In the genomic region with DNA sequence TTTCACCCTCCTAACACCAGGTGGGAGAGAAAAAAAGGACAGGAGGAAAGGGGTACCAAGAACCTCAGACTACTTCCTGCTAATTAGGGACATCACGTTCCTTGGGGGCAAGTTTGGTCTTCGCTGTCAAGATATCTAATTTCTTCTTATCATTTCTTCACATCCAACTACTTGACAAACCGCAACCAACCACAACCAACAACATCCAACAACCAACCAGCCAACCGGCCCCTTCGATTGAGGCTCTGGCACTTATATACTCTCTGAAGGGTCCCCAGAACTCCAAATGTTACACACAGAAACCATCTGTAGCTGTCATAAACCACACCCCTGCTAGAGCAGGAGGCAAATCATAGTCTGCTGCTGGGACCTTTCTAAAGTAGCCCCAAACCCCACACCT, we compare ENCODE assay signal across 17 mouse cellular contexts.
DNase-seq lines count a peak whose midpoint lies in the region; ATAC-seq and TF ChIP-seq lines count a peak whose summit lies in the region.
"Had no signal": no experiment of that assay in that cellular context is flagged by ENCODE, and none has a peak within 500 bp of the region (broad histone marks: within the 10 kb centered on the region; RNA-seq: fewer than 3 reads in every experiment).

No protein-coding gene starts in this region.

- ATAC-seq in hindbrain, embryonic 14.5 days (ENCODE audit: low FRiP score), result no peak
- peak; percentile 71 for ATAC-seq in G1E (ENCODE audit: extremely low read depth, insufficient number of reproducible peaks, low FRiP score, poor library complexity, severe bottlenecking)
- ATAC-seq in frontal cortex, adult (ENCODE audit: low TSS enrichment), result no peak
- ATAC-seq: forebrain, embryonic 15.5 days had no signal

- no peaks in the 10 kb centered on the region for H3K9me3 ChIP-seq in hindbrain, embryonic 10.5 days
- H3K9me3 ChIP-seq in hindbrain, embryonic 14.5 days (ENCODE audit: control insufficient read depth, low read length), result no peaks in the 10 kb centered on the region
- peaks cover 10% of the 10 kb centered on the region for H3K9me3 ChIP-seq in G1E (replicated peaks)
- H3K9me3 ChIP-seq: embryonic facial prominence, embryonic 15.5 days; forebrain, embryonic 15.5 days; heart, embryonic 13.5 days; hindbrain, embryonic 12.5 days; limb, embryonic 15.5 days had no signal

- H3ac ChIP-seq in myocyte (ENCODE audit: control insufficient read depth, insufficient read length), result no peak overlapping the region

- TF ChIP-seq CTCF in G1E (IDR thresholded peaks at IDR 0.05; ENCODE audit: low read depth, low read length), result no peak

- H3K9ac ChIP-seq in hindbrain, embryonic 14.5 days, result no peak overlapping the region
- H3K9ac ChIP-seq: embryonic facial prominence, embryonic 15.5 days; forebrain, embryonic 15.5 days; heart, embryonic 13.5 days; hindbrain, embryonic 12.5 days; limb, embryonic 15.5 days had no signal

- no peaks in the 10 kb centered on the region for H3K79me2 ChIP-seq in myocyte (ENCODE audit: control insufficient read depth, insufficient read depth)

- WGBS in hindbrain, embryonic 10.5 days, result 93% methylated on average over 5 of the region's 5 CpGs
- 95% methylated on average over 5 of the region's 5 CpGs for WGBS in hindbrain, embryonic 14.5 days

- TF ChIP-seq POLR2A in myocyte (IDR thresholded peaks at IDR 0.05; ENCODE audit: insufficient read length, low read depth), result no peak

- intact Hi-C loops in heart, postnatal 36 days (cut with DNase I), result no loop called here

- no peak for DNase-seq in hindbrain, embryonic 10.5 days (ENCODE audit: low spot score)
- no peak for DNase-seq in hindbrain, embryonic 14.5 days (ENCODE audit: low spot score)
- peak; percentile 31 for DNase-seq in G1E (ENCODE audit: low spot score)
- peak; percentile 5 for DNase-seq in induced T-regulatory cell, adult 2 months (ENCODE audit: low read depth)
- no peak for DNase-seq in adrenal gland, postnatal 36 days
- DNase-seq in heart, postnatal 36 days, result no peak
- DNase-seq: adrenal gland, adult 8-10 months; cerebellum, postnatal 36 days; kidney, adult 8-10 months; lung, postnatal 36 days had no signal

- no peak overlapping the region for H3K4me3 ChIP-seq in hindbrain, embryonic 10.5 days
- no peak overlapping the region for H3K4me3 ChIP-seq in hindbrain, embryonic 14.5 days (replicated peaks; ENCODE audit: low read length)
- H3K4me3 ChIP-seq in G1E (ENCODE audit: low read depth, low read length) (peak overlapping the region; percentile 25; the same call in 1 of the 2 replicates), myocyte (no peak overlapping the region)
- H3K4me3 ChIP-seq: embryonic facial prominence, embryonic 15.5 days; forebrain, embryonic 15.5 days; heart, embryonic 13.5 days; hindbrain, embryonic 12.5 days; limb, embryonic 15.5 days had no signal

- H3K27ac ChIP-seq in hindbrain, embryonic 10.5 days, result peak overlapping the region; percentile 59
- H3K27ac ChIP-seq in hindbrain, embryonic 14.5 days, result no peak overlapping the region
- H3K27ac ChIP-seq: embryonic facial prominence, embryonic 15.5 days; forebrain, embryonic 15.5 days; heart, embryonic 13.5 days; hindbrain, embryonic 12.5 days; limb, embryonic 15.5 days had no signal

- no peak overlapping the region for H3K4me2 ChIP-seq in hindbrain, embryonic 14.5 days (replicated peaks)
- peak overlapping the region; percentile 55 for H3K4me2 ChIP-seq in myocyte (ENCODE audit: low read depth)
- H3K4me2 ChIP-seq: embryonic facial prominence, embryonic 15.5 days; forebrain, embryonic 15.5 days; heart, embryonic 13.5 days; hindbrain, embryonic 12.5 days; limb, embryonic 15.5 days had no signal

- peaks cover 12% of the 10 kb centered on the region; the same call in 1 of the 2 replicates for H3K4me1 ChIP-seq in hindbrain, embryonic 10.5 days (replicated peaks)
- no peaks in the 10 kb centered on the region; the same call in 1 of the 2 replicates for H3K4me1 ChIP-seq in hindbrain, embryonic 14.5 days (replicated peaks; ENCODE audit: control insufficient read depth, insufficient read depth, low read length)
- H3K4me1 ChIP-seq in G1E (ENCODE audit: insufficient read depth, low read depth, low read length), result peaks cover 42% of the 10 kb centered on the region
- H3K4me1 ChIP-seq: embryonic facial prominence, embryonic 15.5 days; forebrain, embryonic 15.5 days; heart, embryonic 13.5 days; hindbrain, embryonic 12.5 days; limb, embryonic 15.5 days had no signal

- H3K36me3 ChIP-seq in hindbrain, embryonic 10.5 days, result no peaks in the 10 kb centered on the region
- H3K36me3 ChIP-seq in hindbrain, embryonic 14.5 days (replicated peaks; ENCODE audit: control insufficient read depth, insufficient read depth), result no peaks in the 10 kb centered on the region
- H3K36me3 ChIP-seq in G1E (replicated peaks), result no peaks in the 10 kb centered on the region
- no peaks in the 10 kb centered on the region for H3K36me3 ChIP-seq in myocyte (ENCODE audit: control insufficient read depth, insufficient read depth)
- H3K36me3 ChIP-seq: embryonic facial prominence, embryonic 15.5 days; forebrain, embryonic 15.5 days; heart, embryonic 13.5 days; hindbrain, embryonic 12.5 days; limb, embryonic 15.5 days had no signal

- no peaks in the 10 kb centered on the region for H3K27me3 ChIP-seq in hindbrain, embryonic 10.5 days (ENCODE audit: insufficient read depth, poor library complexity, severe bottlenecking)
- H3K27me3 ChIP-seq in hindbrain, embryonic 14.5 days (ENCODE audit: control insufficient read depth, insufficient read depth, low read length), result no peaks in the 10 kb centered on the region
- H3K27me3 ChIP-seq in G1E (ENCODE audit: insufficient read depth, low read length) (no peaks in the 10 kb centered on the region), myocyte (ENCODE audit: control insufficient read depth, insufficient read depth, insufficient read length) (no peaks in the 10 kb centered on the region)
- H3K27me3 ChIP-seq: embryonic facial prominence, embryonic 15.5 days; forebrain, embryonic 15.5 days; heart, embryonic 13.5 days; hindbrain, embryonic 12.5 days; limb, embryonic 15.5 days had no signal

TF ChIP-seq in myocyte, 11 proteins besides CTCF, POLR2A, EP300 and RAD21:
- TF ChIP-seq E2F4 (IDR thresholded peaks at IDR 0.05; ENCODE audit: insufficient read depth), result no peak
- no peak for TF ChIP-seq POLR2AphosphoS2 (IDR thresholded peaks at IDR 0.05; ENCODE audit: insufficient read length, low read depth)
- TF ChIP-seq SRF (IDR thresholded peaks at IDR 0.05; ENCODE audit: control insufficient read depth, insufficient read length, low read depth), result no peak
- no peak for TF ChIP-seq MAX (IDR thresholded peaks at IDR 0.05; ENCODE audit: low read depth)
- no peak for TF ChIP-seq MYOG (IDR thresholded peaks at IDR 0.05; ENCODE audit: control insufficient read depth in 1 of 3, insufficient read depth in 1 of 3, insufficient read length in 2 of 3, low read depth in 2 of 3)
- TF ChIP-seq TCF3 (IDR thresholded peaks at IDR 0.05; ENCODE audit: insufficient read length, low read depth), result no peak
- no peak for TF ChIP-seq MYOD1 (IDR thresholded peaks at IDR 0.05; ENCODE audit: control insufficient read depth in 1 of 3, insufficient read length in 2 of 3, low read depth in 2 of 3)
- no peak for TF ChIP-seq REST (IDR thresholded peaks at IDR 0.05; ENCODE audit: insufficient read depth, insufficient read length)
- no peak for TF ChIP-seq TCF12 (IDR thresholded peaks at IDR 0.05; ENCODE audit: insufficient read depth, poor library complexity, severe bottlenecking)
- no peak for TF ChIP-seq USF1 (IDR thresholded peaks at IDR 0.05; ENCODE audit: low read depth)
- no peak for TF ChIP-seq CEBPB (IDR thresholded peaks at IDR 0.05; ENCODE audit: insufficient read depth, poor library complexity, severe bottlenecking)

Comparison
In these comparisons a context has a peak if more than half of its experiments do, and no peak if none do; other contexts are left out.
1. DNase-seq: peak in G1E (single experiment) and induced T-regulatory cell, adult 2 months (single experiment); none in hindbrain, embryonic 10.5 days (single experiment), hindbrain, embryonic 14.5 days (single experiment), adrenal gland, postnatal 36 days (0 of 2) and heart, postnatal 36 days (0 of 2).